Mouse (Mus musculus) CD4-positive, CD25-positive, alpha-beta regulatory T cell, adult 2 months (primary cell): ENCODE measurements around the gene Atp2a2.
"Not testable (repeated sequence)": the region's sequence is repeated elsewhere in the genome, so short reads cannot be mapped to it uniquely, and the experiment has no call there.

Experiments
- DNase-seq: peaks from one replicate; pipeline ENCODE4 v3.0.0-alpha.2; 2012; ENCODE audit warnings: low read depth, low spot score

Atp2a2 gene

DNA sequence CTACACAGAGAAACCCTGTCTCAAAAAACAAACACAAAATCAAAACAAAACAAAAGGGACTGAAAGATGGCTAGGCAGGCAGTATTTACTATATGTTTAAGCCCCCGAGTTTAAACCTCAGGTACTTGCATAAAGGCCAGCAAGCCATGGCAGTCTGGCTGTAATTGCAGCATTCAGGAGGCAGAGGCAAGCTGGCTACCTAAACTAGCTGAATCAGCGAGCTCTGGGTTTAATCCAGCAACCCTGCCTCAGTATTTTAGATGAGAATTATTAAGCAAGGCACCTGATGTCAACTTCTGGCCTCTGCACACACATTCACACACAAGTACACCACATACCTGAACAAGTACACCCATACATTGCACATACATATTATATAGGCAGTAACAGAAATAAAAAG lies 4.0 kb downstream of the Atp2a2 start:
- no peak for DNase-seq

DNA sequence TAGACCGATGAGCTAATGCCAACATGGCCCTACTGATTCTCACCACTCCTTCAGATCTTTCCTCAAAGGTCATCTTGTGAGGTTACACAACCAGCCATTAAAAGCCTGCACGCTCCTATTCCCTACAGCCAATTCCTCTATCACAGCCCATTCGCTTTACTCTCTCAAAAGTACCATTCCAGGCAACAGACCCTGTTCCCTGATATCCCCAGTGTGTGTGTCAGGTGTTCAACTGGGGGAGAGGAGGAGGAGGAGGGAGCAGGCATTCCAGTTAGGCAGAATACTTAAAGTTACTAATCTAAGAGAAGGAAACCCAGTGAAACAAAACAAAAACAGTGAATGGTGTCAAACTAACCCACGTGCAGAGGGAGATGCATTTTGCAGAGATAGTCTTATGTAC lies 5.0 kb downstream of the Atp2a2 start:
- DNase-seq, result no peak

DNA sequence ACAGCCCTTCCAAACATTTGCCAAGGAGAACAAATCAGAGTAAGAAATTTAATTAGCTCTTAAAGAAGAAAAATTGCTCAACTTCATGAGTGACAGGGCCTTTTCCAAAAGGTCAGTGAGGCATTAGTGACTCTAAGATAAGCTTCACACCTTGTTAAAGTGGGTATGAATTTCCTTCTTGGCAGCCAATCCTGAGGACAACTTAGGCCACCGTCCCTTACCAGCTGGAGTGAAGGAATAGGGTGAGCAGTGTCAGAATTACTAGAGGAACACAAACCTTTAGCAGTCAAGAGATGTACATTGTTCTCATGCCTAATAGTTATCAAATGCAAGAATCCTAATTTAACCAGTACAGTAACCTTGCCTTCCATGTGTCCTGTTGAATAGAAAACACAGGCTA lies 7.6 kb downstream of the Atp2a2 start:
- DNase-seq, result no peak

DNA sequence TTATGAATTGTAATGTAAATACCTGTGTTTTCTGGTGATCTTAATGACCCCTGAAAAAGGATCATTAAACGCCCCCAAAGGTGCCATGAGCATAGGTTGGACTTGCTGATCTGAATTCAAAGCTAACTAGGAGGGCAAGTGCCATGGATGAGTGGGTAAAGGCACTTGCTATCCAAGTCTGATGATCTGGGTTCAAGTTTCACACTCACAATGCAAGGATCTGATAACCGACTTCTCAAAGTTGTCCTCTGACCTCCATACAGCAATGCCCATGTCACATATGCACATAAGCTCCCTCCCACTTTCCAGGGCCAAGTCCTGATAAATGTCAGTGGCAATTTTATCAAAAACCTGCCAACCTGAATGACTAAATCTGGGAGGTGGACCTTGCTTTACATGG lies 9.0 kb downstream of the Atp2a2 start:
- DNase-seq, result no peak

DNA sequence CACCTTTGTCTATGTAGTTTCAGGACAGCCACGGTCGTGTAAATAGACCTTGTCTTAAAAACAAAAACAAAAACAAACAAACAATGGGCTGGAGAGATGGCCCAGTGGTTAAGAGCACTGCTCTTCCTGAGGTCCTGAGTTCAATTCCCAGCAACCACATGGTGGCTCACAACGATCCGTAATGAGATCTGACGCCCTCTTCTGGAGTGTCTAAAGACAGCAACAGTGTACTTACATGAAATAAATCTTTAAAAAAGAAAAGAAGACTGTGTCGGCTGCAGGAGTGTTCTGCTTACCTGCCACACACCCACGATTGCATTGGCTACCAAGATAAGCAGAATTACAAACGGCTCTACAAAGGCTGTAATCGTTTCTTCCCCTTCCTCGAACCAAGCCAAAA lies 10.6 kb downstream of the Atp2a2 start:
- no peak for DNase-seq

DNA sequence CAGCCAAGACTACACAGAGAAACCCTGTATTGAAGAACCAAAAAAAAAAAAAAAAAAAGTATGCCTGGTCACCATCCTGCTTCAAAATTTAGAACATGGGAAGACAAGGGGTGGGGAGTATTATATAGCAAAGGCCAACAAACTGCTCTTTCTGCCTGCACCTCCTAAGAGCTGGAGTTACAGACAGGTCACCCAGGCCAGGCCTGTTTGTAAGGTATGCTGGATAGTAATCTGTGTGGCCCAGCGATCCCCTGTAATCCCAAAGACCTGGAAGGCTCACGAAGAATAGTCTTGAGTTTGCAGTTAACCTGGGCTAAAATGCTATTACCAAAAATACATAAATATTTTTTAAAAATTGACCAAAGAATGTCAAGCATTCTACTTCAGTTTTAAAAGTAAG lies 11.9 kb downstream of the Atp2a2 start:
- DNase-seq, result no peak

DNA sequence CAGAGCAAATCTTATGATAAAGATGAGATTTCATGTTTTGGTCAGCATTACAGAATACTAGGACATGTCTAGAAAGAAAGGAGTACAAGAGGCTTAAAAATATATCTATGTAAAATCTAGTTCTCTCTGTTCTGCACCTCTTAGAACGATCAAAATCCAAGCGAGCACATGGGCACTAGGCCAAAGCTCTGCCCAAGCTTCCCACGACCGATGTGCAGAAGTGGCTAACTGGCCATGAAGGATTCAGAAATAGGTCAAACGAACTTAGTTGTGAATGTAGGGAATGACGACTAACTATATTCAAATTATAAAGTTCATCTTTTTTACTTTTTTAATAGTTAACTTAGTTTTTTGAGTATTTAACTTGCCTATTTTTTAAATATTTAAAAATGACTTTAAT lies 14.2 kb downstream of the Atp2a2 start:
- no peak for DNase-seq

DNA sequence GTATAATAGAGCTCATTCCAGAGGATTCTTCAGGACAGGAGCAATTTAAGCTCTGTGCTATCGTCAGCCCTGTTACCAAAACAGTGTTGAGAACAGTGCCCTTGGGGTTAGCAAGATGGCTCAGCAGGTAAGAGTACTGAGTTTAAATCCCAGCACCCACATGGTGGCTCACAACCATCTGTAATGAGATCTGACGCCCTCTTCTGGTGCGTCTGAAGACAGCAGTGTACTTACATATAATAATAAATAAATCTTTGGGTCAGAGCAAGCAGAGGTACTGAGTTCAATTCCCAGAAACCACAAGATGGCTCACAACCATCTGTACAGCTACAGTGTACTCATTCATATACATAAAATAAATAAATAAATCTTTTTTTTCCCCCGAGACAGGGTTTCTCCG lies 15.8 kb downstream of the Atp2a2 start:
- not testable (repeated sequence) for DNase-seq

DNA sequence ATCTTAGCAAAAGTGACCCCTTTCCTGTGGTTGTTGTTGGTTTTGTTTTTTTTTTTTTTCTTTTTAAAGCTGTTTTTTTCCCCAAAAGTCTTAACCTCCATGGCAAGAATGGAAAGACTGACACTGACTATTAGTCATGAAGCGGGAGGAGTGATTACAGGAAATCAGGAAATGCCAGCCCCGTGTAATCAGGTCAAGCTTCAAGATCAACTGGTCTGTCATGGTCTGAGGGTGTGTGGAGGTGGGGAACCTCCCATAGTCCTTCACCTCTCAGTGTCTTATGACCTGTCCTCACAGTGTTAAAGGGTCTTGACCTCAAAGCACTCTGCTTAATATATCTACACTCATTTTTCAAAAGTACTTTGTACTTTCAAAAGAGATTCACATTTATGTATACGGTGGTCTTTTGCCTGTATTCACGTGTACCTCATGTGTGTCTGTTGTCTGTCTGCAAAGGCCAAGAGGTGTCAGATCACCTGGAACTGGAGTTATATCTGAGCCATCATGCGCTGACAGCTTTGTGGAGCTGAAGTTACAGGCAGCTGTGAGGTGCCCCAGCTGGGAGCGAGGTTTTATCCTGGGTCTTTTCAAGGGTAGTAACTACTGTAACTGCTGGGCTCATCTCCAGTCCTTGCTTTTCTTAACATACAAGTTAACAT lies 19.2 kb downstream of the Atp2a2 start:
- DNase-seq, result no peak

DNA sequence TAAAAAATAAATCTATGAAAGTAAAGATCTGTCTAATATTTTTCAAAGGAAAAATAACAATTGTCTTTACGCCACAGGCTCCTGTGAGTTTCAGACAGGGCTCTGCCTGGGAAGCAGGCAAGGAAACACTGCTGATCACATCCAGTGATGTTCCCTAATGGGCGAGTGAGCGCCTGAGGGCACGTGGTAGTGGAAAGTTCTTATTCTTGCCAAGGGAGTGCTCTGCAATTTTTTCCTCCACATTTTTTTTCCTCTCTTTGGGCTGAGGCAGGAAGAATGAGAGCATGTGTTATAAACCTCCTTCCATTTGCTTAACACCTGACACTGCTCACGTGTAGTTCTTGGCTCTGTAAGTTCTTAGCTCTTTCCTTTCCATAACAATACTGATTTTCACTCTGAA lies 20.2 kb downstream of the Atp2a2 start:
- DNase-seq, result no peak

DNA sequence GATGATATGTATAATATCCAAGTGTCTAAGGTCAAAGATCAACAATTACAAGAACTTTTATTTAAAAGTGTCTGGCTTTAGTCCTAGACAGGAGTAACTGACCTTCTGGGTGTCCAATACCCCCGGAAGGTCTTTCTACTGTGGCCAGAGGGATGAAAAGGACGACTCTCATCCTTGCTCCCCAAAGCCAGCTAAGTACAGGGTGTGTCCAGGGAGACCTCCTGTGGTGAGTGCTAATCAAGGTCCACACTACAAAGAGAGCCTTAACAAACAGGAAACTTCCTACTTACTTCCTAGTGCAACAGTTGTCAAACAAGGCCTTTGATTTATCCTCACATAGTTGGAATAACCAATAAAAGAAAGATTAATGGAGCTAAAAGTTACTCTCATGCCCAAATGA lies 22.9 kb downstream of the Atp2a2 start:
- no peak for DNase-seq

DNA sequence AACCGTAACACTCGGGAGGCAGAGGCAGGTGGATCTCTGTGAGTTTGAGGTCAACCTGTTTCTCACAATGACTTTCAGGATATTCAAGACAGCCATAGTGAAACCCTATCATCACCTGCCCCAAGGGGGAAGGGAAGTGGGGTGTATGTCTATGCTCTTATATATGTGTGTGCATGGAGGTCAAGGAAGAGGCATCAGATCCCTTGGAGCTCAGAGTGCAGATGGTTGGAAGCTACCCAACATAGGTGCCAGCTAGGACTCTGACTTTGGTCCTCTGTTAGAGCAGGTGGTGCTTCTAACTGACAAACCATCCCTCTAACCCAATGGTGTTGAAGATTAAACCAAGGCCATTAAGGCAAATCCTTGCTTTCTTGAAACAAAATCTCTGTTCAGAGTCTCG lies 24.5 kb downstream of the Atp2a2 start:
- DNase-seq, result no peak

DNA sequence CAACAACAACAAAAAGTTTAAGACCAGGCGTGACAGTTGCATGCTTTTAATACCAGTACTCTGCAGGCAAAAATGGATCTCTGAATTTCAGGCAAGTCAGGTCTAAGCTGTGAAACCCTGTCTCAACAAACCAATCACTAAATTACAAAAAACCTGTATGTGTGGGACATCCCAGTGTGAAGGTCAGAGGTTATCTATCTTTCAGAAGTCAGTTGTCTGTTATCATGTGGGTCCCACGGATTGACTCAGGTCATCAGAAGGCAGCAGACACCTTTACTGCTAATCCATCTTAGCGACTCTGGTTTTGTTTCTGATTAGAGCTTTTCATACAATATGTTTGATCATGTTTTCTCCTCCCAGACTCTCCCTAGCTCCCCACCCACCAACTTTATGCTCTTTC lies 25.9 kb downstream of the Atp2a2 start:
- DNase-seq, result no peak

DNA sequence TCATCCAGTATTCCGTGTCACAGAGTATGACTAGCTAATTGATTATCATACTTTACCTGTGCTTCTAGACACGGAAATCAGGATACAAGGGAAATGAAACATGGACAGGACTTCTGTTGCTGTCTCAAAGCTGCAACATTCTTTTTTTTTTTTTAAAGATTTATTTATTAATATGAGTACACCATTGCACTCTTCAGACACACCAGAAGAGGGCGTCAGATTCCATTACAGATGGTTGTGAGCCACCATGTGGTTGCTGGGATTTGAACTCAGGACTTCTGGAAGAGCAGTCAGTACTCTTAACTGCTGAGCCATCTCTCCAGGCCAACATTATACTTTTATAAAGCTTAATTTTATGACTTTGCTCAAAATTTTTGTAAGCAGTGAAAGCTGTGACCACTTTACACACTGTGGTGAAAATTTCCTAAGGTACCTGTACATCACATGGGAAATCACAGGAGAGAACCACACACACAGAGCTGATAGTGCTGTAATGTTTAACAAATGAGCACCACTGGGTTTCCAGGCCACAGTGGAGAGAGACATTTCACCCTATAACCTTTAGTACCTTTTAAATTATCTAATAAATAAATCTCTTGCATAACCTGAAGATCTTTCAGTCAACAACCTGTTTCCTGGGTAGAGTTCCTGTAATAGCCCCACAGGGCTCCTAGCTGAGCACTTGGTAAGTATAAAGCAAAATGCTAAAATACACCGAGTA lies 27.2 kb downstream of the Atp2a2 start:
- no peak for DNase-seq

DNA sequence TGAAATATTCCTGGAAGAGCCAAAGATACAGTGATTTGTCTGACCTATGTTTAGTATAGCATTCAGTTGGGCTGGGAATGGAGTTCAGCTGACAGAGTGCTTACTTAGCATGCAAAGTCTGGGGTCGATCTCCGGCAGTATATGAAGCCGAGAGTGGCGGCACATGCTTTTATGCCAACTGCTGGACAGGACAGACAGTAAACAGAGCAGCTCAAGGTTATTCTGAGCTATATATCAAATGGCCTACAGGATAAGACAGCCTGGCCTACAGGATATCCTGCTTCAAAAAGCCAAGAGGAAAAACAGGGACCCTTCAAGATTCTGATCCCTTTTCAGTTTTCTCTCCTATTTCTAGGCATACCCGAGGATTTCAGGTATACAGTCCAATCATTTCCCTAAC lies 30.4 kb downstream of the Atp2a2 start:
- no peak for DNase-seq

DNA sequence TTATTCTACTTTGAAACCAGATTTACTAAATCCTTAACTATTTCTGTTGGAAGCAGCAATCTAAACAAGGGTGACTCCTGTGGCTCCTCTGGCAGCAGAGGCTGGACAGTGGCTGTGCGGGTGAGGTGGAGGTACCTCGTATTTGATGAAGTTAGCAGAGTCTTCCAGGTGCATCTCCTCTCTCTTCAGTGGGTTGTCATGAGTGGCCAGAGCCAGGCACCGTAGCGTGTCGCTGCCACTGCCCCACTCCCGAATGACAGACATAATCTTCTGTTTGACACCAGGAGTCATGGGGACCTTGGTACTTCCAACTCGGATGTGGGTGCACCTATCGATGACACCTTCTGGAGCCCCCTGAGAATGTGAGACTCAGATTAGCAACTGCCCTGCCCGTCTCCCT lies 40.6 kb downstream of the Atp2a2 start:
- DNase-seq, result no peak

DNA sequence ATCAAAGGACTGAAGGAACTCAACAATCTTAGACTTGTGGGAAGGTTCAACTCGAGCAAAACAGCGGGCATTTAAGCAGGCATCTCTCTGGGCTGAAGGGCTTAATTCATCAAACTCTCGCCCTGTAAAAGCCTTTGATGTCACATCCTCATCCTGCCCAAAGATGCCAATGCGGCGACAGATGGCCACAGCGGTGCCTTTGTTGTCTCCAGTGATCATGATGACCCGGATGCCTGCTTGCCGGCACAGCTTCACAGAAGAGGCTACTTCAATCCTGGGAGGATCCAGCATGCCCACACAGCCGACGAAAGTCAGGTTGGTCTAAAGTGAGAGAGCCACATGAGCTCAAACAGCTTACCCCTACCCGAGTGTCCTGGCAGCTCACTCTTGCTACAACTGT lies 41.4 kb downstream of the Atp2a2 start:
- no peak for DNase-seq

DNA sequence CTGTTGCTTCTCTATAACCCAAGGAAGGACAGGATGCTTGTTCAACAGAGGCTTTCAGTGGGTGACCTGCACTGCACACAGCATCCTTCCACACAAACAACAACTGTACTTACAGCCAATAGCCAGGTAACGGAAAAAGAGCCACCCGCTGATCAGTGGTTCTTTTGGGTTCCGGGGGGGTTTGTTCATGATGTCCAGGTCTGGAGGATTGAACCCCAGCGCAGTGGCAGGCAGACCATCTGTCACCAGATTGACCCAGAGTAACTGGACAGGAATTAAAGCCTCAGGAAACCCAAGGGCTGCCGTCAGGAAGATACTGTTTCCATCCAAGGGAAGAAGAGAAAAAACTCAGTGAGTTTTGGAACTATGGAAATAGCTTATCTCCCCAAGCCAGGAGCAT lies 42.7 kb downstream of the Atp2a2 start:
- no peak for DNase-seq

DNA sequence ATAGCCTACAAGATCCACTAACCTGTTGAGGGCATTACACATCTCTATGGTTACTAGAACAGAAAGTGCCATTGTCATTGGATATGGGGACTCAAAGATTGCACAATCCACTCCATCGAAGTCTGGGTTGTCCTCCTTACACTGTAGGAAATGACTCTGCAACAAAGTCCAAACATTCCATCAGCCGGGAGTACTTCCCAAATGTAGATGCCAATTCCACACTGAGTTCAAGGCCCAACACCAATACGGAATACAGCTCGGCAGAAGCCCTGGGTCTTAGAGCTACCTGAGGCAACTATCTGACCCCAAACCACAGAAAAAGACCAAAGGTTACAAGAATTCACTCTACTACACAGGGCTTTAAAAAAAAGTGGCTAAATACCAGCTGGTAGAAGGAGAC lies 44.0 kb downstream of the Atp2a2 start:
- DNase-seq, result no peak

DNA sequence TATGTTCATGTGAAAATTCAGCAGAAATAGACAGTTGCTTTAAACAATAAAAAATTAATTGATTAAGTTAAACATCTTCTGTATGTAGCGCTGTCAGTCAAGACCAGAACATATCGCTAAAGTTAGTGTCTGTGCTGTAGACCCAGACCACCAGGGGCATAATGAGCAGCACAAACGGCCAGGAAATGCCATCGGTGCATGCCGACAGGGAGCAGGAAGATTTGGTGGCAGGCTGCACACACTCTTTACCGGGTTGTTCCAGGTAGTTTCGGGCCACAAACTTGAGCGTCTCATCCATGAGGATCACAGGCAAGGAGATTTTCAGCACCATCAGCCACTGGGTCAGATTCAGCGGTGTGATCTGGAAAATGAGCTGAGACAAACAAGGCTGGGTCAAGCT lies 45.0 kb downstream of the Atp2a2 start:
- not testable (repeated sequence) for DNase-seq

DNA sequence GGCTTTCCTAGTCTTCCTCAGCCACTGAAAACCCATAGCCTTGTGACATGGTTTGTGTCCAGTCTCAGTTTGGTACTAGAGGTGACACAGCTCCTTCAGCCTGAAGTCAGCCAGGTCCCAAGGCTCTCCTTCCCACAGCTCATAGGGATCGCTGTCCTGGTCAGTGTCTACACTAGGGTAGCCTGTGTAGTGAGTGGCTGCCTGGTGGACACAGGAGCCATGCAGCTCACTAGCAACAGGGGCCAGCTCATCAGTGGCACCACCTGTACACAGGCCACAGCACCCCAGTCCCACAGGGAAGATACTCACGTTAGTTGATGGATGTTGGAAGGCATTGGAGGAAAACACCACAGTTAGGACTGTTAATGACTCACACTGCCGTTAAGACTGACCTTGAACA lies 46.4 kb downstream of the Atp2a2 start:
- no peak for DNase-seq

DNA sequence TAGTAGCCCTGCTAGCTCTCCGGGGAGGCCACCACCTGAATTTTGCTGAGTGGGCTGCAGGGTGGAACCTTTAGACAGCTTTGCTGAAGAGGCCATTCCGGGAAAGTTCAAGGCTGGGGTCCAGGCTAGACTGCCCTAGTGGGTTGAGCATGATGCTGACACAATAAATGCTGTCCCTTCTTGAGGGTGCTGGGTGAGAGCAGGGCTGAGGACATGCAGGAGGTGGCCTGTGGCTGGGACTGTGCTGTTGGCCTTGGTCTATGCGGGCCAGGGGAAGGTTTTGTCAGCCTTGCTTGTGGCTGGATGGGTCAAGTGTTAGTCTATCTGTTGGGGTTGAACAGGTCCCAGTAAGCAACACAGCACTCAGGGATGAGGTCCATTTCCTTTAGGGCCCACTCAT lies 47.1 kb downstream of the Atp2a2 start:
- DNase-seq, result no peak

DNA sequence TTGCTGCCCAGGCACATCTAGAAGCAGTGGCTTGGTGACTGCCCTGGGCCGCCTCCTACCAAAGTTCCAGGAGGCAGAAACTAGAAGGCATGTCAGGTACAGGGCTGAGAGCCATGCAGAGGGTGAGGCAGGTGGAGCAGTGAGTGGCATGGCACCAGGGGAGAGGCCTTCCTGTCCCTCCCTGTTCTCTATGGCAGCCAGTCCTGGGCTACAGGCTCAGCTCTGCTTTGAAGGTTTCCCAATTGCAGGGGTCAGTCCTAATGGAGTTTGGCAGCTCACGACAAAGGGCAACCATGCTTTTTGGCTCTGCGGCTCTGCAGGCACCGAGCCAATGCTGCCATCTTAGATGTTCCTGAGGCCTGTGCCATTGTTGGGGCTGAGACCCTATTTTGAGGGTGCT lies 47.6 kb downstream of the Atp2a2 start:
- no peak for DNase-seq

DNA sequence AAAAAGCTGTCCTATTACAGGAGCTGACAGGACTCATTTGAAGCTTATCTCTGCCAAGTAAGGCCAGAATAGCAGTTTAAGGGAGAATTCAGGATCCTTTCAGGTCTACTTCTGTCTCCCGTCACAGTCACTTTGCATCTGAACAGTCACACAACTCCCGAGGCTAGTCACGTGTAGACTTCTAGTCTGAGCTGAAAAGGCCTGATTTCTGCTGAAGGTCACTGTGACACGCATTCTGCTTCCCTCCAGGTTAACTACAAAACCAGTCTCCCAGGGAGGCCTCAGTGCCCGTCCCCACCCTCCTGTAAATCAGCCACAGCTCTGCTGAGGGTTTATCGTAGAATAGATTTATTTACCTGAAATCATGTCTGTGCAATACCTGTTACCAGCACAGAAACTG lies 48.8 kb downstream of the Atp2a2 start:
- DNase-seq, result no peak
